Mouse (Mus musculus) gastrocnemius, postnatal 10 days (tissue): ENCODE measurements around the gene Gucd1. TPM values are rescaled to one million over a fixed set of nuclear protein-coding genes. Genes with fewer than 3 reads are reported as not detected.
A peak's percentile ranks its signal among the peaks of the same experiment; 100 is the strongest.
"Not testable (repeated sequence)": the region's sequence is repeated elsewhere in the genome, so short reads cannot be mapped to it uniquely, and the experiment has no call there.

Source experiments
- DNase-seq: peaks from one replicate; pipeline ENCODE4 v3.0.0; 2021; ENCODE audit warnings: mixed read lengths
- total RNA-seq, 2 experiments: library from RNA; stranded (reverse); gene quantifications; 2 replicates each; pipeline ENCODE4 v1.2.3; 2021

The Gucd1 gene
- total RNA-seq, 2 experiments from 2014 or later = 46.9 to 47.5 TPM

GRCm38 (mm10) chr10:75504234-75505129, 13.3 kb downstream of the Gucd1 start:
- DNase-seq = no peak

GRCm38 (mm10) chr10:75503692-75504091, 14.1 kb downstream of the Gucd1 start:
- no peak for DNase-seq

GRCm38 (mm10) chr10:75501641-75502040, 16.1 kb downstream of the Gucd1 start:
- DNase-seq = no peak

- no peak for DNase-seq
Observed at GRCm38 (mm10) chr10:75500345-75500744, 17.4 kb downstream of the Gucd1 start.

GRCm38 (mm10) chr10:75499791-75500190, 18.0 kb downstream of the Gucd1 start:
- no peak for DNase-seq

GRCm38 (mm10) chr10:75499214-75499613, 18.6 kb downstream of the Gucd1 start:
- DNase-seq = not testable (repeated sequence)

- DNase-seq = no peak
Observed at GRCm38 (mm10) chr10:75495921-75496320, 21.9 kb downstream of the Gucd1 start.

GRCm38 (mm10) chr10:75495304-75495703, 22.5 kb downstream of the Gucd1 start:
- DNase-seq = no peak

- no peak for DNase-seq
Observed at GRCm38 (mm10) chr10:75491936-75492262, 25.9 kb downstream of the Gucd1 start.

- DNase-seq = no peak
Observed at GRCm38 (mm10) chr10:75491234-75491935, 26.4 kb downstream of the Gucd1 start.

- no peak for DNase-seq
Observed at GRCm38 (mm10) chr10:75490731-75491130, 27.0 kb downstream of the Gucd1 start.

GRCm38 (mm10) chr10:75489522-75489921, 28.2 kb downstream of the Gucd1 start:
- DNase-seq = no peak

- no peak for DNase-seq
Observed at GRCm38 (mm10) chr10:75487131-75487530, 30.6 kb downstream of the Gucd1 start.

- peak; percentile 82 for DNase-seq
Observed at GRCm38 (mm10) chr10:75486086-75486979, 31.4 kb downstream of the Gucd1 start.

GRCm38 (mm10) chr10:75484767-75485166, 33.0 kb downstream of the Gucd1 start:
- DNase-seq = no peak

- no peak for DNase-seq
Observed at GRCm38 (mm10) chr10:75484066-75484465, 33.7 kb downstream of the Gucd1 start.

- DNase-seq = no peak
Observed at GRCm38 (mm10) chr10:75482919-75483483, 34.8 kb downstream of the Gucd1 start.

GRCm38 (mm10) chr10:75482271-75482670, 35.5 kb downstream of the Gucd1 start:
- DNase-seq = no peak

- DNase-seq = no peak
Observed at GRCm38 (mm10) chr10:75481703-75482102, 36.1 kb downstream of the Gucd1 start.

GRCm38 (mm10) chr10:75479955-75480354, 37.8 kb downstream of the Gucd1 start:
- no peak for DNase-seq

GRCm38 (mm10) chr10:75477034-75477433, 40.7 kb downstream of the Gucd1 start:
- DNase-seq = no peak
